Mouse (Mus musculus) limb, embryonic 15.5 days (tissue): ENCODE measurements at regions not wholly inside any gene's neighbourhood (a gene's known extent, or its start where the extent isn't known, plus 50 kb on each side); places are given as distances from the start of the nearest gene placed in this dataset.
"Not testable (repeated sequence)": the region's sequence is repeated elsewhere in the genome, so short reads cannot be mapped to it uniquely, and the experiment has no call there.

Source experiments
- ATAC-seq: fragments of 200-750 bp; cut with Nextera tagmentation; 2 replicates; pipeline ENCODE4 v1.8.0; 2017; ENCODE audit warnings: low read depth, moderate TSS enrichment; ENCODE audit not compliant: insufficient number of reproducible peaks, low FRiP score, low TSS enrichment
- H3K27ac ChIP-seq: fragments of 300-500 bp; sonication (generic); 2 replicates; pipeline ENCODE4 v1.5.1; 2015; ENCODE audit warnings: moderate library complexity, mild to moderate bottlenecking, inconsistent platforms
- H3K27me3 ChIP-seq: fragments of 300-500 bp; sonication (generic); 2 replicates; pipeline ENCODE4 v1.6.1; 2015; ENCODE audit warnings: inconsistent platforms
- H3K36me3 ChIP-seq: fragments of 300-500 bp; sonication (generic); 2 replicates; pipeline ENCODE4 v1.6.1; 2015; ENCODE audit warnings: inconsistent platforms
- H3K4me1 ChIP-seq: fragments of 300-500 bp; sonication (generic); 2 replicates; pipeline ENCODE4 v1.6.1; 2015; ENCODE audit warnings: inconsistent platforms
- H3K4me2 ChIP-seq: fragments of 300-500 bp; sonication (generic); 2 replicates; pipeline ENCODE4 v1.6.1; 2015; ENCODE audit warnings: mild to moderate bottlenecking, inconsistent platforms
- H3K4me3 ChIP-seq: fragments of 300-500 bp; sonication (generic); 2 replicates; pipeline ENCODE4 v1.5.1; 2015; ENCODE audit warnings: mild to moderate bottlenecking, inconsistent platforms
- H3K9ac ChIP-seq: fragments of 300-500 bp; sonication (generic); 2 replicates; pipeline ENCODE4 v1.6.1; 2015; ENCODE audit warnings: inconsistent platforms
- H3K9me3 ChIP-seq: fragments of 300-500 bp; sonication (generic); 2 replicates; pipeline ENCODE4 v1.6.1; 2016; ENCODE audit warnings: inconsistent platforms
- WGBS: fragments of 180-500 bp; shearing (Covaris S2); methylation state at CpG from one replicate; pipeline ENCODE4 v1.1.7; 2015; 5-methylcytosine and 5-hydroxymethylcytosine counted together

DNA sequence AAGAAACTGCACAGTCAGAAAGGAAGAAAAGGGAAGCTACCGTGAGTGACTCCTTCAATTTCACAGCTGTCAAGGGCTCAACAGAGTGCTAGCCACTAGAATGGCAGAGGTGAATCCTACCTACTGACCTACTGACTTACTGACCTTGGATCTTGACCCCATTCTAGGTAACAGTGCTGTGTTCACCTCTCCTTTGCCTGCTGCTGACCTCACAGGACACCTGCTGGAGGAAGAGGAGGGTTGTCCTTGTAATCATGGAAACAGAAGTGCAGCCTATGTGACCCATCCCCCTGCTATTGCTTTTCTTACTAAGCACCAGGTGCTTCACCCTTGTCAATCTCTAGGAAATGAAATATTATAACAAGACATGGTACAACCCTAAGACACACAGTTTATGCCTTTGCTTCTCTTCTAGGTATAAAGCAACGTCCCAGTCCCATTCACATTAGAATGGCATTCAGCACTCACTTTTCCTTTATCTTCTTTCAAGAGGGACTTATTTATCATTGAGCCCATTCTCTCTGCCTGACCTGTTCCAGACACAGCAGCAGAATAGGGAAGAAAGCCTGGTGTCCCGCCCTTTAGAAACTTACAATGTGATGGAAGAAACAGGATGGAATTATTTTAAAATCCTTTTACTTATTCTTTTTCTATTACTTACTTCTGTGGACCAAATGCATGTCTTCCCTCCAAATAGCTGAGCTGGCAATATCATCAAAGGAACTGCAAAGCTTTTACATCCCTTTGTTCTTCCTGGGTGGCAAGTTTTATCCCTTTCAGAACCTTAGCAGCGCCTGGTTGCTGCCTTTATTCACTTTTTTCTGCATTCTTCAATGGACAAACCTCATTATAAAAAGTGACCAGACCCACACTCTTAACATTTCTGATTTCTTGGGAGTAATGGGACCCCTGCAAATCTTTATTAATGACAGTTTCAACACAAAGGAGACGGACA is 176.5 kb downstream of the Alg10b start:
- Histone ChIP-seq H3K9me3 (no peaks in the 10 kb centered on the region), H3K4me1 (no peaks in the 10 kb centered on the region), H3K27me3 (no peaks in the 10 kb centered on the region), H3K9ac (no peak overlapping the region), H3K36me3 (no peaks in the 10 kb centered on the region), H3K27ac (no peak overlapping the region), H3K4me2 (no peak overlapping the region), H3K4me3 (no peak overlapping the region)
- ATAC-seq, result no peak
- 37% methylated on average over 5 of the region's 5 CpGs for WGBS

DNA sequence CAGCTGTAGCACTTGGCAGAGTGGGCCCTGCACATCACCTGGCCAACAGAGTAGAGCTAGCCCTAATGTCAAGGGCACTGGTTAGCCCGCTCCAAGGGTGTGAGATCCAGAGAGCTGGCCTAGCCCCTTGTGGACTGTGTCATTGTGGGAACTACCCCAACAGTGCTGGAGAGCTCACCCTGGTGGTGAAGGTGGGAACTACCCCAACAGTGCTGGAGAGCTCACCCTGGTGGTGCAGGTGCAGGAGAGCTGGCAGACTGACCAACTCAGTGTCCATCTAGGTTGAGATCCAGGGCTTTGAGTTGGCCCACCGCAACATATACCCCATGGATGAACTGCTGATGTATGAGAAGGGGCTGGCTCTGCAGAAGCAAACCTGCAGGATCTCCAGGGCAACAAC is 196.7 kb downstream of the Alg10b start:
- H3K4me2 ChIP-seq, result no peak overlapping the region
- H3K27me3 ChIP-seq, result no peaks in the 10 kb centered on the region
- WGBS, result 95% methylated on average over 2 of the region's 2 CpGs
- ATAC-seq, result no peak
- no peak overlapping the region for H3K27ac ChIP-seq
- H3K36me3 ChIP-seq, result no peaks in the 10 kb centered on the region
- H3K9ac ChIP-seq, result no peak overlapping the region
- no peaks in the 10 kb centered on the region for H3K9me3 ChIP-seq
- no peaks in the 10 kb centered on the region for H3K4me1 ChIP-seq
- no peak overlapping the region for H3K4me3 ChIP-seq

GRCm38 (mm10) chr15:90422122-90422614 is 198.1 kb downstream of the Alg10b start:
- ATAC-seq, result no peak
- Histone ChIP-seq H3K9ac (no peak overlapping the region), H3K9me3 (no peaks in the 10 kb centered on the region), H3K4me1 (no peaks in the 10 kb centered on the region), H3K27ac (no peak overlapping the region), H3K36me3 (no peaks in the 10 kb centered on the region), H3K4me2 (no peak overlapping the region), H3K4me3 (no peak overlapping the region), H3K27me3 (no peaks in the 10 kb centered on the region)
- 46% methylated on average over 5 of the region's 5 CpGs for WGBS

- not testable (repeated sequence) for H3K4me1 ChIP-seq, H3K4me3 ChIP-seq, H3K4me2 ChIP-seq, H3K9me3 ChIP-seq, ATAC-seq, H3K27me3 ChIP-seq, H3K27ac ChIP-seq, H3K36me3 ChIP-seq, H3K9ac ChIP-seq
- WGBS, result 84% methylated on average over 3 of the region's 3 CpGs
Observed at GRCm38 (mm10) chr15:90431048-90431447, 206.9 kb downstream of the Alg10b start.

DNA sequence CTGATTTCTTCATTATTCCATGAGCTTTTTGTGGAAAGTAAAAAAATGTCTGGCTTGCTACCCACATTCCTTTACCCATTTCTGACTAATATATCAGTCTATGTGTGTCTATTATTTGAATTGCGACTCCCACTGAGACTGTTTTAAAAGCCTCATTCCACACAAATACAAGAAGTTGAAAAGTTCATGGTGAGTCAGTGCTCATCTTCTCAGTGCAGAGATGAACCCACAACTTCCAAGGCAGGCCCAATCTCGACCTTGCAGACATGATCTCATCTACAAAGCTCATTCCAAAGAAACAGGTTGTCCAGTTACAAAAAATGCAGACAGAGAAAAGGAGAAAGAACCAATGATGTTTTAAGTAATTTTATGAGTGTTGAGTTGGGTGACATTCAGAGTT is 208.0 kb downstream of the Alg10b start:
- Histone ChIP-seq H3K36me3 (no peaks in the 10 kb centered on the region), H3K4me2 (no peak overlapping the region), H3K4me1 (0 out of 2 replicates have a peak, but pooled peaks cover 2% of the 10 kb centered on the region), H3K9me3 (no peaks in the 10 kb centered on the region), H3K27ac (no peak overlapping the region), H3K27me3 (no peaks in the 10 kb centered on the region), H3K4me3 (no peak overlapping the region), H3K9ac (no peak overlapping the region)
- ATAC-seq, result no peak
- 52% methylated on average over 2 of the region's 2 CpGs for WGBS

- Histone ChIP-seq H3K4me2 (no peak overlapping the region), H3K9me3 (no peaks in the 10 kb centered on the region), H3K36me3 (no peaks in the 10 kb centered on the region), H3K27ac (no peak overlapping the region), H3K27me3 (no peaks in the 10 kb centered on the region), H3K4me3 (no peak overlapping the region), H3K4me1 (0 out of 2 replicates have a peak, but pooled peaks cover 2% of the 10 kb centered on the region), H3K9ac (no peak overlapping the region)
- 63% methylated on average over 5 of the region's 5 CpGs for WGBS
- ATAC-seq, result no peak
Observed at GRCm38 (mm10) chr15:90435286-90435685, 211.2 kb downstream of the Alg10b start.
